Comparison of ENCODE assay signal across 32 mouse cellular contexts in the genomic region with DNA sequence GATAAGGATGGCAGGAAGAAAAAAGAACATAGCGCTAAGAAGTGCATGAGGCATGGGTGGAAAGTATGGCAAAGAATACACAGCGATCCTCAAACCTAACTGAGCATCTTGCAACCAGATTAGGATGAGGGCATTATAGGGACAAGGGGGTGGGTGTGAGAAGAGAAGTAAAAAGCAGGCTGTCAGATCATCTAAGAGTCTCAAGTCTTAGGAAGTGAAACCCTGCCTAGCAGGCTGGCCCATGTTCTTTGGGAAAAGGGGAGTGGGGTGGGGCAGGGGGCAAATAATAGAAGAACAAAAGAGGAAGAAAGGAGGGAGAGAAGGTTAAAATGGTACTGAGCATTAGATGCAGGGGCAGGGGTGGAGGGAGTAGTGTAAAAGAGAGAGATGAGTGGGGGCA.
"Had no signal": no experiment of that assay in that cellular context is flagged by ENCODE, and none has a peak within 500 bp of the region (broad histone marks: within the 10 kb centered on the region; RNA-seq: fewer than 3 reads in every experiment).

No protein-coding gene starts in this region.

- H3K4me1 ChIP-seq: limb, embryonic 10.5 days; limb, embryonic 12.5 days; limb, embryonic 13.5 days; limb, embryonic 15.5 days; liver, embryonic 12.5 days; liver, embryonic 13.5 days; liver, embryonic 15.5 days; lung, embryonic 15.5 days; megakaryocyte, embryonic 14.5 days; midbrain, embryonic 10.5 days; midbrain, embryonic 12.5 days; midbrain, embryonic 13.5 days; midbrain, embryonic 15.5 days; neural tube, embryonic 12.5 days had no signal

- H3K27me3 ChIP-seq: limb, embryonic 12.5 days; limb, embryonic 13.5 days; limb, embryonic 15.5 days; liver, embryonic 12.5 days; liver, embryonic 13.5 days; liver, embryonic 15.5 days; lung, embryonic 15.5 days; megakaryocyte, embryonic 14.5 days; midbrain, embryonic 12.5 days; midbrain, embryonic 13.5 days; midbrain, embryonic 15.5 days; neural tube, embryonic 12.5 days had no signal

- H3K9me3 ChIP-seq: limb, embryonic 10.5 days; limb, embryonic 12.5 days; limb, embryonic 15.5 days; liver, embryonic 12.5 days; liver, embryonic 13.5 days; liver, embryonic 15.5 days; lung, embryonic 15.5 days; megakaryocyte, embryonic 14.5 days; midbrain, embryonic 10.5 days; midbrain, embryonic 12.5 days; midbrain, embryonic 13.5 days; midbrain, embryonic 15.5 days; neural tube, embryonic 12.5 days had no signal

- H3K36me3 ChIP-seq: limb, embryonic 10.5 days; limb, embryonic 12.5 days; limb, embryonic 13.5 days; limb, embryonic 15.5 days; liver, embryonic 12.5 days; liver, embryonic 13.5 days; liver, embryonic 15.5 days; lung, embryonic 15.5 days; midbrain, embryonic 10.5 days; midbrain, embryonic 12.5 days; midbrain, embryonic 13.5 days; midbrain, embryonic 15.5 days; neural tube, embryonic 12.5 days had no signal

- ATAC-seq: liver, embryonic 12.5 days; liver, postnatal 0 days; lung, postnatal 0 days; midbrain, embryonic 13.5 days; midbrain, embryonic 15.5 days; midbrain, embryonic 16.5 days had no signal

- H3K9ac ChIP-seq: limb, embryonic 12.5 days; limb, embryonic 13.5 days; limb, embryonic 15.5 days; liver, embryonic 12.5 days; liver, embryonic 13.5 days; liver, embryonic 14.5 days; liver, embryonic 15.5 days; liver, postnatal 0 days; lung, embryonic 14.5 days; lung, embryonic 15.5 days; midbrain, embryonic 12.5 days; midbrain, embryonic 13.5 days; midbrain, embryonic 15.5 days; neural tube, embryonic 12.5 days had no signal

- H3K27ac ChIP-seq: limb, embryonic 10.5 days; limb, embryonic 12.5 days; limb, embryonic 13.5 days; limb, embryonic 15.5 days; liver, embryonic 12.5 days; liver, embryonic 13.5 days; liver, embryonic 14.5 days; liver, embryonic 15.5 days; lung, embryonic 15.5 days; macrophage; midbrain, embryonic 10.5 days; midbrain, embryonic 12.5 days; midbrain, embryonic 13.5 days; midbrain, embryonic 15.5 days; neural tube, embryonic 12.5 days had no signal

- H3K4me2 ChIP-seq: limb, embryonic 12.5 days; limb, embryonic 13.5 days; limb, embryonic 15.5 days; liver, embryonic 11.5 days; liver, embryonic 12.5 days; liver, embryonic 13.5 days; liver, embryonic 15.5 days; lung, embryonic 14.5 days; lung, embryonic 15.5 days; midbrain, embryonic 11.5 days; midbrain, embryonic 12.5 days; midbrain, embryonic 13.5 days; midbrain, embryonic 15.5 days; neural tube, embryonic 12.5 days had no signal

- DNase-seq: left cerebral cortex, postnatal 4 days; liver; liver, embryonic 13.5 days; liver, postnatal 0 days; lung, adult 18-20 months; lung, adult 2 months; lung, embryonic 14.5 days; lung, postnatal 10 days; lung, postnatal 14 days; lung, postnatal 36 days; lung, postnatal 4 days; midbrain, embryonic 14.5 days had no signal

- H3K4me3 ChIP-seq: limb, embryonic 10.5 days; limb, embryonic 12.5 days; limb, embryonic 13.5 days; limb, embryonic 15.5 days; liver, embryonic 12.5 days; liver, embryonic 13.5 days; liver, embryonic 15.5 days; lung, embryonic 15.5 days; megakaryocyte, embryonic 14.5 days; midbrain, embryonic 10.5 days; midbrain, embryonic 12.5 days; midbrain, embryonic 13.5 days; midbrain, embryonic 15.5 days; myocyte; neural tube, embryonic 12.5 days had no signal
